Mouse (Mus musculus) ES-E14 (cell line): ENCODE data around the gene Efs.

ENCODE experiments used
- HCFC1 ChIP-seq: IDR thresholded peaks from 2 replicates; pipeline ENCODE4 v1.6.1; 2012; ENCODE audit warnings: low read length, inconsistent platforms, borderline replicate concordance; ENCODE audit not compliant: insufficient read depth
- ZC3H11A ChIP-seq: IDR thresholded peaks from 2 replicates; pipeline ENCODE4 v1.6.1; 2012; ENCODE audit warnings: low read depth, mild to moderate bottlenecking, inconsistent platforms, low read length, borderline replicate concordance
- ZNF384 ChIP-seq: IDR thresholded peaks from 2 replicates; pipeline ENCODE4 v1.6.1; 2012; ENCODE audit warnings: low read depth, low read length, inconsistent platforms

DNA sequence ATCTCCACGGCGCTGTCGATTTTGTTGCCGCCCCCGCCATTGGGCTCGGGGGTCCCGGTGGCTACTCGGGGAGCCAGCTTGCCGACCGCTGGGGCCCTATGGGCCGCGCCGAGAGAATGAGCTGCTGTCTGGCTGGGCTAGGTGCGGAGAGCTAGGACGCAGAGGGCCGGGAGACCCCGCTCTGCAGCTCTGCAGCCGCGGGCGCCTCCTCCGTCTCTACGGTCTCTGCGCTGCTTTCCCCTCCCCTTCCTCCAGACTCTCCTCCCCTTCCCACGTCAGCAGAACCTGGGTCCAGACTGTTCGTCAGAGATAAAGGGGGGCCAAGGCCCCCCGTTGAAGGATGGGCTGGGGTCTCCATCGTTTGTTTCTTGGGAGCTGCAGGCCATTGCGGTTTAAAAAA, 13.0 kb downstream of the Efs start, which contains the start of gene Slc22a17:
- TF ChIP-seq ZC3H11A (no peak), HCFC1 (no peak), ZNF384 (no peak)
